Mouse (Mus musculus) embryonic facial prominence, embryonic 11.5 days (tissue): ENCODE measurements at regions not wholly inside any gene's neighbourhood (a gene's known extent, or its start where the extent isn't known, plus 50 kb on each side); places are given as distances from the start of the nearest gene placed in this dataset.

ENCODE experiments used
- ATAC-seq: fragments of 200-750 bp; cut with Nextera tagmentation; replicated peaks from 2 replicates; pipeline ENCODE4 v1.8.0; 2017; ENCODE audit warnings: low read depth; ENCODE audit not compliant: insufficient number of reproducible peaks, low FRiP score, low TSS enrichment
- DNase-seq: peaks from one replicate; pipeline ENCODE4 v3.0.0-alpha.2; 2015; ENCODE audit warnings: low spot score
- H3K27ac ChIP-seq: fragments of 300-500 bp; sonication (generic); replicated peaks from 2 replicates; pipeline ENCODE4 v1.5.1; 2014; ENCODE audit warnings: mild to moderate bottlenecking, low read depth, low read length, control low read depth
- H3K27me3 ChIP-seq: fragments of 300-500 bp; sonication (generic); 2 replicates; pipeline ENCODE4 v1.6.1; 2014; ENCODE audit warnings: mild to moderate bottlenecking, low read length, moderate library complexity, mixed read lengths; ENCODE audit not compliant: control insufficient read depth, insufficient read depth
- H3K36me3 ChIP-seq: fragments of 300-500 bp; sonication (generic); replicated peaks from 2 replicates; pipeline ENCODE4 v1.6.1; 2014; ENCODE audit warnings: low read depth, mild to moderate bottlenecking, low read length, moderate library complexity, mixed read lengths; ENCODE audit not compliant: control insufficient read depth, insufficient read depth
- H3K4me1 ChIP-seq: fragments of 300-500 bp; sonication (generic); 2 replicates; pipeline ENCODE4 v1.6.1; 2014; ENCODE audit warnings: low read length, mixed read lengths; ENCODE audit not compliant: control insufficient read depth, insufficient read depth
- H3K4me2 ChIP-seq: fragments of 300-500 bp; sonication (generic); 2 replicates; pipeline ENCODE4 v1.6.1; 2014; ENCODE audit warnings: low read depth, mild to moderate bottlenecking, control low read depth, low read length, moderate library complexity
- H3K4me3 ChIP-seq: fragments of 300-500 bp; sonication (generic); 2 replicates; pipeline ENCODE4 v1.5.1; 2014; ENCODE audit warnings: low read depth, low read length, control low read depth
- H3K9ac ChIP-seq: fragments of 300-500 bp; sonication (generic); replicated peaks from 2 replicates; pipeline ENCODE4 v1.6.1; 2014; ENCODE audit warnings: mild to moderate bottlenecking, control low read depth, low read length
- H3K9me3 ChIP-seq: fragments of 300-500 bp; sonication (generic); replicated peaks from 2 replicates; pipeline ENCODE4 v1.6.1; 2016; ENCODE audit warnings: mild to moderate bottlenecking, low read length, inconsistent platforms, mixed read lengths; ENCODE audit not compliant: control insufficient read depth
- WGBS: fragments of 180-500 bp; shearing (Covaris S2); extraction: QIAGEN DNeasy Blood & Tissue Kit; methylation state at CpG from one replicate; pipeline ENCODE4 v1.1.7; 2014; 5-methylcytosine and 5-hydroxymethylcytosine counted together

GRCm38 (mm10) chr13:107210676-107211075, 188.8 kb upstream of the Kif2a start:
- DNase-seq (no peak), ATAC-seq (no peak)
- Histone ChIP-seq H3K36me3 (no peaks in the 10 kb centered on the region), H3K27ac (no peak overlapping the region), H3K27me3 (no peaks in the 10 kb centered on the region), H3K9me3 (no peaks in the 10 kb centered on the region), H3K4me3 (no peak overlapping the region), H3K9ac (no peak overlapping the region), H3K4me1 (no peaks in the 10 kb centered on the region), H3K4me2 (no peak overlapping the region)
- WGBS = 93% methylated on average over 6 of the region's 6 CpGs

GRCm38 (mm10) chr13:107207354-107208181, 185.6 kb upstream of the Kif2a start:
- no peak overlapping the region for H3K9ac ChIP-seq
- DNase-seq (peak; percentile 73), ATAC-seq (peak; percentile 87)
- H3K4me1 ChIP-seq = no peaks in the 10 kb centered on the region
- WGBS = 58% methylated on average over 20 of the region's 20 CpGs
- no peaks in the 10 kb centered on the region for H3K9me3 ChIP-seq
- peak overlapping the region; percentile 21; the same call in 1 of the 2 replicates for H3K4me2 ChIP-seq
- H3K27me3 ChIP-seq = no peaks in the 10 kb centered on the region
- H3K4me3 ChIP-seq = no peak overlapping the region
- H3K27ac ChIP-seq = no peak overlapping the region
- no peaks in the 10 kb centered on the region for H3K36me3 ChIP-seq

- Histone ChIP-seq H3K4me1 (no peaks in the 10 kb centered on the region), H3K27ac (no peak overlapping the region), H3K9me3 (no peaks in the 10 kb centered on the region), H3K9ac (no peak overlapping the region), H3K4me3 (no peak overlapping the region), H3K36me3 (no peaks in the 10 kb centered on the region), H3K4me2 (no peak overlapping the region), H3K27me3 (no peaks in the 10 kb centered on the region)
- WGBS = 38% methylated on average over 1 of the region's 1 CpGs
- DNase-seq = no peak
- ATAC-seq = no peak
These were observed 177.9 kb upstream of the Kif2a start for GRCm38 (mm10) chr13:107199875-107200274.

- no peak overlapping the region for H3K4me2 ChIP-seq
- no peak for ATAC-seq
- H3K36me3 ChIP-seq = no peaks in the 10 kb centered on the region
- H3K9ac ChIP-seq = no peak overlapping the region
- no peaks in the 10 kb centered on the region for H3K27me3 ChIP-seq
- no peaks in the 10 kb centered on the region for H3K9me3 ChIP-seq
- WGBS = 89% methylated on average over 4 of the region's 4 CpGs
- no peaks in the 10 kb centered on the region for H3K4me1 ChIP-seq
- H3K27ac ChIP-seq = no peak overlapping the region
- no peak for DNase-seq
- no peak overlapping the region for H3K4me3 ChIP-seq
These were observed 171.5 kb upstream of the Kif2a start for GRCm38 (mm10) chr13:107193426-107193825.

GRCm38 (mm10) chr13:107187258-107187878, 165.4 kb upstream of the Kif2a start:
- H3K4me2 ChIP-seq = no peak overlapping the region
- H3K4me1 ChIP-seq = no peaks in the 10 kb centered on the region
- no peak overlapping the region for H3K9ac ChIP-seq
- no peak overlapping the region for H3K27ac ChIP-seq
- WGBS = 88% methylated on average over 11 of the region's 11 CpGs
- DNase-seq (no peak), ATAC-seq (no peak)
- H3K4me3 ChIP-seq = no peak overlapping the region
- H3K9me3 ChIP-seq = no peaks in the 10 kb centered on the region
- H3K36me3 ChIP-seq = no peaks in the 10 kb centered on the region
- no peaks in the 10 kb centered on the region for H3K27me3 ChIP-seq

- Histone ChIP-seq H3K4me3 (no peak overlapping the region), H3K4me2 (no peak overlapping the region), H3K36me3 (no peaks in the 10 kb centered on the region), H3K4me1 (no peaks in the 10 kb centered on the region), H3K27ac (no peak overlapping the region), H3K9me3 (no peaks in the 10 kb centered on the region), H3K27me3 (no peaks in the 10 kb centered on the region), H3K9ac (no peak overlapping the region)
- 22% methylated on average over 6 of the region's 6 CpGs for WGBS
- peak; percentile 73 for DNase-seq
- ATAC-seq = 0 out of 2 replicates have a peak, but pooled peaks have one; percentile 29
These were observed 160.6 kb upstream of the Kif2a start for GRCm38 (mm10) chr13:107182544-107182943.

GRCm38 (mm10) chr13:107179551-107179950, 157.6 kb upstream of the Kif2a start:
- H3K4me2 ChIP-seq = no peak overlapping the region
- ATAC-seq = no peak
- no peaks in the 10 kb centered on the region for H3K4me1 ChIP-seq
- no peaks in the 10 kb centered on the region for H3K27me3 ChIP-seq
- no peak overlapping the region for H3K9ac ChIP-seq
- DNase-seq = no peak
- no peak overlapping the region for H3K27ac ChIP-seq
- no peak overlapping the region for H3K4me3 ChIP-seq
- no peaks in the 10 kb centered on the region for H3K9me3 ChIP-seq
- no peaks in the 10 kb centered on the region for H3K36me3 ChIP-seq
- 88% methylated on average over 5 of the region's 5 CpGs for WGBS

- no peak overlapping the region for H3K4me2 ChIP-seq
- H3K4me1 ChIP-seq = no peaks in the 10 kb centered on the region
- WGBS = 90% methylated on average over 7 of the region's 7 CpGs
- no peaks in the 10 kb centered on the region for H3K36me3 ChIP-seq
- H3K27ac ChIP-seq = no peak overlapping the region
- no peaks in the 10 kb centered on the region for H3K9me3 ChIP-seq
- DNase-seq (no peak), ATAC-seq (no peak)
- H3K27me3 ChIP-seq = no peaks in the 10 kb centered on the region
- H3K9ac ChIP-seq = no peak overlapping the region
- no peak overlapping the region for H3K4me3 ChIP-seq
These were observed 155.7 kb upstream of the Kif2a start for GRCm38 (mm10) chr13:107177595-107177994.
